Mouse (Mus musculus): ENCODE results near the gene Scd4.
A peak's percentile ranks its signal among the peaks of the same experiment; 100 is the strongest.
"Not testable (repeated sequence)": the region's sequence is repeated elsewhere in the genome, so short reads cannot be mapped to it uniquely, and the experiment has no call there.

The Scd4 gene

GRCm38 (mm10) chr19:44318545-44318944, 14.3 kb upstream of the Scd4 start:
- DNase-seq (ENCODE audit: low spot score): no peak

DNA sequence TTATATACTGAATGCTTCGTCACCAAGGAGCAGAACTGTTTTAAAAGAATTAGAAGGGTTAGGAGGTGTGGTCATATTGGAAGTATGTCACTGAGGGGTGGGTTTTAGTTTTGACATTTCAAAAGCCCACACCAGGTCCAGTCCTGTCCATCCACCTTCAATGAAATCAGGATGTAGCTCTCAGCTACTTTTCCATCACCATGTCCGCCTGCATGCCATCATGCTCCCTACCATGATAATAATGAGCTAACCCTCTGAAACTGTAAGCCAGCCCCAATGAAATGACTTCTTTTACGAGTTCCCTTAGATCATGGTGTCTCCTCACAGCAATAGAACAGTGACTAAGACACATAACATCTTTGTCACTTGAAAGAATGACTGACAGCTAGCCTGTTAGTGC, 12.6 kb upstream of the Scd4 start:
- no peak for DNase-seq (ENCODE audit: low spot score)

DNA sequence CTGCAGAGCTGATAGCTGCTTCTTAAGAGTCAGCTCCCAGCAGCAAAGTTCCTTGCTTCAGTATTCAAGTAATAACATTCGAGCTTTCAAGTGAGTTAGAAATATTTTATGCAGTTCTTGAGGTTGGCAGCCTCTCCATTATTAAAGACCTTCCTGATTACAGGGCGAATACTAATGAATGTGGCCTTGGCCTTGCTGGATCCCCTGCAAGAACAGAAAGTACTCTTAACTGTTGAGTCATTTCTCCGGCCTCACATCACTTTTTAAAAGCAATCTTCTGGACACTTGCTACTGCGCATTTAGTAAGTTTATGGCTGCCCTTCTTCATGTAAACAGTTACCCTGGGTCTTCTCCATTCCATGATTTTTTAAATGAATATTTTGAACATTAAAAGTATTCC, 11.7 kb upstream of the Scd4 start:
- no peak for DNase-seq (ENCODE audit: low spot score)

- DNase-seq (ENCODE audit: low spot score): no peak
Measured at GRCm38 (mm10) chr19:44321631-44322030, 11.3 kb upstream of the Scd4 start.

DNA sequence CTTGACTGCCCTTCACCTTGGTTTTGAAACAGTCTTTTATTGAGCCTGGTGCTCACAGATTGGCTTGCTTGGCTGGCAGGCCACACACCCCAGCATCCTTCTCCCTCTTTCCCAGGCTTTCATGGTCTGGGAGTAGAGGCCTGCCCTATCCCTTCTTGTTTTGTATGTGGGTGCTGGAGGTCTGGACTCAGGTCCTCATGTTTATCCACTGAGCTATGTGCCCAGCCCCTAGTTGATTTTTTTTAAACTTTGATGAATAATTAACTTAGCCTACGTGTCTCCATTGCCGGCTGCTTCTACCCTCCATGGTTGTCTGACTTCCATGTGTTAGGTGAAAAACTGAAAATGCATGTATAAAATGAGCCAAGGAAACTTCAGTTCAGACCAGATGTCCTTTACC, 3.3 kb upstream of the Scd4 start:
- no peak for DNase-seq (ENCODE audit: low spot score)

- DNase-seq (ENCODE audit: low spot score): not testable (repeated sequence)
Measured at GRCm38 (mm10) chr19:44331128-44331527, 1.8 kb upstream of the Scd4 start.

- no peak for DNase-seq (ENCODE audit: low spot score)
Measured at GRCm38 (mm10) chr19:44331911-44332310, 981 bp upstream of the Scd4 start.

DNA sequence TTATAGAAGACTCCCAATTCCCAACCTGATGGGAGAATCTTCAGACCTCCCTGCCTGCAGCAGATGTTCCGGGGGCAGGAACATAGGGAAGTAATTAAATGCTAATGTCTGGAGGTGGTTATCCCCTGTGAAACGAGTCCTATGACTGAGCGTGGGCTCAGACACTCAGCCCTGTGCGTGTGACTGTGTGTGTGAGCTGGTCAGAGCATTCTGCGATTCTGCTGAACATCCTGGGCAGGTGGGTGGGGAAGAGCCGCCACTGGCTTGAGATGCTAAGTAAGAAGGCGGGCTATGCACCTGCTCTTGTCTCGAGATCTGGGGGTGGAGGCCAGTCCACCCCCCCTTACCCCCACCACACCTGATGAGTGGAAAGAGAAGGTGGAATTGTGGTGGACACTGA, 566 bp upstream of the Scd4 start:
- DNase-seq (ENCODE audit: low spot score): peak; percentile 49

GRCm38 (mm10) chr19:44333991-44334390, 1.1 kb downstream of the Scd4 start:
- no peak for DNase-seq (ENCODE audit: low spot score)

DNA sequence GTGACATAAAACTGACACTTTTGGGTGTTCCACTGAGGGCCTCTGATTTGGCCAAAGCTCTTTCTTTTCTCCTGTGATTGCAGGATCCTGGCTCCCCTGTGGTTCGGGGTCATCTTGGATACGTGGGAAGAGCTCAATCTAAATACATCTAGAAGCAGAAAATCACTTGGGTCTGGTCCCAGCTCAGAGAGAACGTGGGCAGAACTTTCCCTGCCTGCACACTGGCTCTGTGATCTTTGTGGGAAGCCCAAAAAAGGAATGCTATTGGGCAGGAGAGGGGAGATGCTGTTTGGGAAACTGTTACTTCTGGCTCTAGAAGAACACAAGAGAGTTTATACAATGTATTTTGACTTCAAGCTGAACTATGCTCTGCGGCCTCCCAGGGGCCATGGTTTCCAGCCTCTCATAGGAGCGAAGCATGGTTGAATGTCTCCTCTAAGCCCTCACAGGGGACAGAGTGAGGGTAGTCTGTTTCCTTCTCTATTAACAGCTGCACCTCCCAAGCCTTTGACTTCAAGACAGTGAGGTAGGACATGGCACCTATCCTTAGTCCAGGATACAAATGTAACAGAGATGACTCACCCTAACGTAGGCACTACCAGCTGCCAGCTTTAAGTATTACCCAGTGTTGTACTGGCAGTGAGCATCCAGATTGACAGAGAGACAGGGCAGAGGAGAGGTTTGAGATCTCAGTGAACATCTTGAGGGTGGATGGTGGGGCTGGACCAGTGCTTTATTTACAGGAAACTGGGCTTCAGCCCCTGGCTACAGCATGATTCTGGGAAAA, 3.2 kb downstream of the Scd4 start:
- DNase-seq (ENCODE audit: low spot score): no peak

DNA sequence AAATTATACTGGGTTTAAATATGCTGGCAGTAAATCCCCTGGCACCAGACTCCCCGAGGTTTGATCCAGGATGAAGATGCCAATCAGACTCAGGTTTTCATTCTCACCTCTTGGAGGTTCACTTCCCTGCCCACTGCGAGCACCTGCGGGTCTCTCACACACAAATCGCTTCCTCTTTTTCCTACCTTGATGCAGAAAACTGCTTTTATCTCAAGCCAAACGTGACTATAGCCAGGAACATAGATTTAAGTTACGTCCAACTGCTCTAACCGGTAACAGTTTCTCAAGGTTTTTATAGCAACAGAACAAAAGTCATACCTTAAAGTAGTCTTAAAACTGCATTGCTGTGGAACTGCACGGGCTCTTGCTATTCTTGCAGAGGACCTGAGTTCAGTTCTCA, 16.8 kb downstream of the Scd4 start:
- DNase-seq (ENCODE audit: low spot score): no peak

DNA sequence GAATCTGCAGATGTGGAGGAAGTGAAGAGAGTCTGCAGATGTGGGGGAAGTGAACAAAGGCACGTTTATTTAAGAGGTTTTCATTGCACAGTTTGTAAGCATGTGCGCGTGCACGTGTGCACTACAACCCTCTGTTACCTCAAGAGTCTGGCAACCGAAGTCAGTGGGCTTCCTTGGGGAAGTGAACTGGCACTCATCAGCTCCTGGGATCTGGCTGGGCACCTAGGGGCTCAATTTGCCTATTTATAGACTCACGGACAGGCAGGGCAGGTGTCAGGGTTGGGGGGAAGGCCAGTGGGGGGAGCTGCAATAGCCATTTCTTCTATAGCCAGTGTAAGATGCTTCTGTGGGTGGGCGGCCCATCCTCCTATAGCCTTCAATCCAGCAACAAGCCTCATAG, 18.9 kb downstream of the Scd4 start:
- DNase-seq (ENCODE audit: low spot score): no peak

DNA sequence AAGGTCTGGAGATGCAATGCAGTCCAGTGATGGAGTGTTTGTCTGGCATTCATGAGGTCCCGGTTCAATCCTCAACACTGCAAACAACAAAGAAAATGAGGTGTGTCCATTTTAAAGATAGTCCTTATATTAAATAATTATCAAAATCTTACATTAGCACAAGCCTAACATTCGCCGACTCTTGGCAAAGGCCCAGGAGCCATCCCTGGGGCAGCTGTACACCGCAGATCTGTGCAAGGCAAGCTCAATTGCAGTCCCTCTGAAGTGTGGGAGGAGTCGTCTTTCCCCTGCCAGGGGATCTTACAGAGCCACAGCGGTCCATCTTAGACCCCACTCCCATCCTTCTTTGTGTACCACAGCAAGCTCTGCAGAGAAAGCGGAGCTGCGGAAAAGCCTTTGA, 25.8 kb downstream of the Scd4 start:
- no peak for DNase-seq (ENCODE audit: low spot score)

DNA sequence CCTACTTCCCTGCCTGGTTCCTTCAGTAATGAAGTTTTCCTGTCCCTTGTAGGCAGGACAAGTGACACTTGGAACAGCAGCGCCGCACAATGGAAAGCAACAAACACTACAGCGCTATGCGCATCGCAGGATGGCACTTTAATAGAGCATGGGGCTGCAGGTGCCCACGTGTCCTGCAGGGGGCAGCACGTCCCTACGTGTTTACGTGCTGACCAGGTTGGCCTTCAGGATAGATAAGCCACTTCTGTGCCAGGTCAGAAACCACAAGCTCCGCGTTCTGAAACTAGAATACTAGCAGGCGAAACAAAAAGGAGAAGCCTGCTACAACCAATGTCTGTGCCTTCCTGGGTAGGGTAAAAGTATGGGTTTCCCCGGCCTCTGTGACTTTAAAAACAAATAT, 30.6 kb downstream of the Scd4 start:
- peak; percentile 76 for DNase-seq (ENCODE audit: low spot score)

DNA sequence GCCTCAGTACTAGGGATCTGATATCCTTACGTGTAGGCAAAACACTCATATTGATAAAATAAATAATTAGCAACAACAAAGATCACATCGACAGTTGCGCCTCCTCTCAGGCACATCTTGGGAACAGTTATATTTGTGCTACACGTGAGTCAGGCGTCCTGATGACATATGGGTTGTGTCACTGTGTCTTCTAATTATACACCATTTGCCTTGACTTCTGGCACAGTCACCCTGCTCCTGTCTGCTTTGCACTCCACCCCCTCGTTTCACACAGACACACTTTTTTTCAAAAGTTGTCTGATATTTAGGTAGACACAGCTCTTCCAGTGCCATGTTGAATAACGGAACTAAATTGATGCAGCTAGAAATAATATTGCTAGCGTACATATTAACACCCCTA, 31.1 kb downstream of the Scd4 start:
- peak; percentile 34 for DNase-seq (ENCODE audit: low spot score)

DNA sequence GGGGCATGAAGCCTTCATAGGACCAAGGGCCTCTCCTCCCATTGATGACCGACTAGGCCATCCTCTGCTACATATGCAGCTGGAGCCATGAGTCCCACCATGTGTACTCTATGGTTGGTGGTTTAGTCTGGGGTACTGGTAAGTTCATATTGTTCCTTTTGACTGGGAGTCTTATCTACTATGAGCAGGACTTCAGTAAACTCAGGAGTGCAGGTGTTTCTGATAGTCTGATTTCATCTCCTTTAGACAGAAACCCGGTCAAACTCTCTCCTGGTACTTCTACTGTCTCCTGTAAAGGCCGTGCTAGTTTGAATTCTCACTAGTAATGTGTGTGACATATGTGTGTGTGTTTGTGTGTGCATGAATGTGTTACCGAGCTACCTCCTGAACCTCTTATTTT, 32.8 kb downstream of the Scd4 start:
- no peak for DNase-seq (ENCODE audit: low spot score)

DNA sequence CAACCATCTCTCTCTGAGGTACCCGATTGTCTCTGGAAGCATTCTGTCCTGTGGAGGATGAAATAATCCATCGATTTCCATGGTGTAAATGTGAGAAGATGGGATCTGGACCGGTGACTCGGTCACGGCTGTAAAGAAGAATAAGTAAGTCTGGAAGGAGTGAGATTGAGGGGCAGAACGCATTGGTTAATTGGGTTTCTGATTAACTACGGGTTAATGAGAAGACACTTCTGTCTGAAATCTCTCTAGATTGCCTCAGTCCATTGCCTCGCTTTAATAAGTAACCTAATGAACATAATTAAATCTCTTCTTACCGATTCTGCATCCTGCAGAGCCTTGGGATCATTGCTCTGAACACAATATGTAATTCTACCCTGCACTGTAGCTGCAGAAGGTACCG, 34.2 kb downstream of the Scd4 start:
- not testable (repeated sequence) for DNase-seq (ENCODE audit: low spot score)

DNA sequence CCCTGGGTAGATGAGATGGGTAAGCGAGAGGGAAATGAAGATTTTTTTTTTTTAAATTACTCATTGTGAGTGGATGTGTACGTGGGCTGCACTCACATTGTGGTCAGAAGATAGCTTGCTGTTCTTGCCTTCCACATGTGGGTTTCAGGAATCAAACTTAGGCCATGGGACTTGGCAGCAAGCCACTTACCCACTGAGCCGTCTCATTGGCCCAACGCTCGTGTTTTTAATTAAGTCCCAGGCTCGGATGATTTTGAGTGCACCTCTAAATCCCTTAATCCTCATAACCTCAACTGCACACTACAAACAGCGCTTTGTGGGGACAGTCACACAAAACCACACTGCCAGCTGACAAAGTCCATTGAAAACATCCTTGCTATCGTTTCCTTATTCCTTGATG, 36.5 kb downstream of the Scd4 start:
- no peak for DNase-seq (ENCODE audit: low spot score)

- no peak for DNase-seq (ENCODE audit: low spot score)
Measured at GRCm38 (mm10) chr19:44370231-44370630, 37.3 kb downstream of the Scd4 start.

DNA sequence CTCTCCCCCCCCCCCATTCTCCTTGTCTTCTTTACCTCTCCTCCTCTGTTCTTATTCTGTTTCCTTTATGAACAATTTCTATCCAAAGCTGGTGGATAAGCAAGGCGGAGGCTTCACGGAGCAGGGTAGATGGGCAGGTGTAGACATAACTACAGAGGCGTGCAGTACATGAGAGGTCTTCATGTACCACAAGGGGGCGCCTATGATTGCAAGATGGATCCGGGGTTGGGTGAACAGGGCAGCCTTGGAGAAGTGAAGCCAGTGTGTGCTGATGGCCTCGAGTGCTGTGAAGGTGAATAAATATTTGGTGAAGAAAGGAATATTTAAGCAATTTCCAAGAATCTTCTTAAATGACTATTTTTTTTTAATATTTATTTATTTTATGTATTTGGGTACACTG, 40.1 kb downstream of the Scd4 start:
- DNase-seq (ENCODE audit: low spot score): peak; percentile 86

DNA sequence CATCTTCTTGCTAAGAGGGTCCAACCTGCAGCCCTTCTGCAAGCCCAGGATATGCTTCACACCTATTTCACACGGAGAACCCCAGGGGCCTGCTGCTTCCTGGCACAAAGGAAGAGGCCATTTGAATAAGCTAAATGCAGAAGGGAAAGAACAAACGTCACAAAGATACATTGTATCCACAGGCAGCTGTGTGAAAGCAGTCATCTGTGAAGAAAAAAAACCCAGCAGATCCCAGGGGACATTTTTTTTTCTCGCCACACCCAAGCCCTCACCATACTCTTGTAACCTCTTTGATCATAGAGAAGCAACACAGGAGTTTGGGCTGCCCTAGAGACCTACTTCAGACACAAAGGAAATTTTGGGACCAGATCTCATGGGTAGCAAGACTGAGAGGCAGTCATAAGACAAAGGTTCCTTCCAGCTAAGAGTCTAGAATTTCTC, 43.6 kb downstream of the Scd4 start:
- DNase-seq (ENCODE audit: low spot score): no peak

DNA sequence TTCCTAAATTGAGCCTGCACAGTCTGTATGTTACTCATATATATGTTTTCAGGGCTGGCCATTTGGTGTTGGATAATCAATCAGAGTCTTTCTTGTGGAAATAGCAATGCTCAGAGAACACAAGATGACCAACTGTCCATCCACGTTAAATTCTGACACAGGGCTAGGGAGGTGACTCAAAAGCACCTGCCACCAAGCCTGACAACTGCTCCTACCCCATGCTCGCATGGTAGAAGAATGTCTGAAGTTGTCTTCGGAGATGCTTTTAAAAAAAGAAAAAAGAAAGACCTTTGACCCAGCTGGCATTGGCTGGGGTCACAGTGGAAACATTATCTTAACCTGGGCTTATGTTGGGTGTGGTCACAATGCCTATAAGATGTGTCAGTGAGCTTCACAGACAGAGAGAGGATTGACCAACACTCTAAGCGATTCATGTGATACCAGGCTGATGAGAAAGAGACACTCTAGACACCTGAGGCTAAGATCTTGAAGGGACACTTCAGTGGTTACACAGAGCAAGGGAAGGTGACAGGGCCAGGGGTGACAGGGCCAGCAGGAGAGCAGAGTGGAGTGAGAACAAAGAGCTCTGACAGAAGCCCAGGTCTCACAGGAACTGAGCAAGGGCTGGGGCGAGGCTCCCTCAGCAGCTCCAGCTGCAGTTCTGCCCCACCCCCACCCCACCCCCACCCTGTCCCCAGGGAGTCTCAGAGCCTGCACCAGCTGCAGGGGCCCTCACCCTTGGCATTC, 44.9 kb downstream of the Scd4 start:
- DNase-seq (ENCODE audit: low spot score): no peak

DNA sequence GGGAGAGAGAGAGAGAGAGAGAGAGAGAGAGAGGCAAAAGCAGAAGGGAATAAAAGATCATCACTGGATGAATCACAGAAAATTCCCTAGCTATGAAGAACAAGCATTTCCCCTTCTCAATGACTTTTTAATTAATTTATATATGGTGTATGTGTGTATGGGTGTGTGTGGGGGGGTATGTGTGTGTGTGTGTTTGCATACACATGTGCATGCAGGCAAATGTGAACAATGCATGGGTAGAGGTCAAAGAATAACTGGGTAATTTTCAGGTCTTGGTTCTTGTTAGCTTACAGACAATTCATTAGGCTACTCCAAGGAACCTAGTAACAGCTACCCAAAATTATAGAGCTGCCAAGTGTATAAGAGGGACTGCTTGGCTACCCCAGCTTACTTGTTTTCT, 46.2 kb downstream of the Scd4 start:
- DNase-seq (ENCODE audit: low spot score): no peak

- DNase-seq (ENCODE audit: low spot score): no peak
Measured at GRCm38 (mm10) chr19:44380065-44380464, 47.2 kb downstream of the Scd4 start.

Measured in layer of hippocampus, adult 11-12 months (tissue).